Mouse (Mus musculus) liver, embryonic 11.5 days (tissue): ENCODE results near the gene Ccr9. TPM values are rescaled to one million over a fixed set of nuclear protein-coding genes. Genes with fewer than 3 reads are reported as not detected.

ENCODE experiments used
- ATAC-seq: fragments of 200-750 bp; cut with Nextera tagmentation; replicated peaks from 2 replicates; pipeline ENCODE4 v1.8.0; 2017; ENCODE audit warnings: moderate number of reproducible peaks, mild to moderate bottlenecking, moderate TSS enrichment, moderate library complexity; ENCODE audit not compliant: low FRiP score
- DNase-seq: peaks from one replicate; pipeline ENCODE4 v3.0.0-alpha.2; 2017; ENCODE audit warnings: low spot score
- H3K27ac ChIP-seq: fragments of 300-500 bp; sonication (generic); 2 replicates; pipeline ENCODE4 v1.5.1; 2014; ENCODE audit warnings: mild to moderate bottlenecking, low read depth, low read length, control low read depth
- H3K27me3 ChIP-seq: fragments of 300-500 bp; sonication (generic); replicated peaks from 2 replicates; pipeline ENCODE4 v1.6.1; 2014; ENCODE audit warnings: low read length, mixed read lengths; ENCODE audit not compliant: control insufficient read depth, insufficient read depth
- H3K36me3 ChIP-seq: fragments of 300-500 bp; sonication (generic); 2 replicates; pipeline ENCODE4 v1.6.1; 2014; ENCODE audit warnings: mild to moderate bottlenecking, low read length, moderate library complexity, mixed read lengths; ENCODE audit not compliant: control insufficient read depth, insufficient read depth
- H3K4me1 ChIP-seq: fragments of 300-500 bp; sonication (generic); replicated peaks from 2 replicates; pipeline ENCODE4 v1.6.1; 2014; ENCODE audit warnings: low read length, mixed read lengths; ENCODE audit not compliant: control insufficient read depth, insufficient read depth
- H3K4me2 ChIP-seq: fragments of 300-500 bp; sonication (generic); 2 replicates; pipeline ENCODE4 v1.6.1; 2014; ENCODE audit warnings: mild to moderate bottlenecking, control low read depth, moderate library complexity
- H3K4me3 ChIP-seq: fragments of 300-500 bp; sonication (generic); 2 replicates; pipeline ENCODE4 v1.5.1; 2014; ENCODE audit warnings: low read depth, low read length, control low read depth
- H3K9ac ChIP-seq: fragments of 300-500 bp; sonication (generic); 2 replicates; pipeline ENCODE4 v1.6.1; 2014; ENCODE audit warnings: low read depth, low read length, control low read depth
- H3K9me3 ChIP-seq: fragments of 300-500 bp; sonication (generic); 2 replicates; pipeline ENCODE4 v1.6.1; 2016; ENCODE audit warnings: low read length, inconsistent platforms, mixed read lengths; ENCODE audit not compliant: control insufficient read depth
- WGBS: fragments of 180-500 bp; shearing (Covaris S2); extraction: QIAGEN DNeasy Blood & Tissue Kit; methylation state at CpG from one replicate; pipeline ENCODE4 v1.1.7; 2014; 5-methylcytosine and 5-hydroxymethylcytosine counted together
- polyA plus RNA-seq: library from polyadenylated mRNA; unstranded; fragments of >200 nt; fragmentation: Nextera tagmentation; extraction: Ambion mirVana; gene quantifications from 2 replicates; pipeline ENCODE4 v1.2.1, GENCODE M21; 2014

Ccr9 gene
- polyA plus RNA-seq, 1 experiment from 2014 or later: 0.14 TPM

DNA sequence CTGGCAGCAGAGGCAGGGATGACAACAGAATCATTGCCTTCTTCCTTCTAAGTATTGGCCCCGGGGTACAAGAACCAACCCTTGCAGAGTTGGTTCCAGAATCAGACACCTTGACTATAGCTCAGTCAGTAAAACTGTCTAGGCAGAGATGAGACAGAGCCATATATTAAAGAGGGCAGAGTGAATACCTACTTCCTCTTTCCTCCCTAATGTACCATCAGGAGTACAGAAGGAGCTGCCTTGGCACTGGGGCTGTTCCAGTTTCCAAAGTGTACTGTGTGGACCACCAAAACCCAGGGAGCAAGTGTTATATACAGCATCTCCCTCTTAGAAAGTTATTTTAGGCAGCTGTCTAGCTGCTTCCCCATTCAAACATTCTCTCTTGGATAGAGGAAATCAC lies 123.3 kb downstream of the Ccr9 start:
- H3K27me3 ChIP-seq: no peaks in the 10 kb centered on the region
- no peak overlapping the region for H3K4me2 ChIP-seq
- 94% methylated on average over 1 of the region's 1 CpGs for WGBS
- ATAC-seq (no peak), DNase-seq (no peak)
- H3K9ac ChIP-seq: no peak overlapping the region
- H3K4me1 ChIP-seq: no peaks in the 10 kb centered on the region
- no peaks in the 10 kb centered on the region for H3K9me3 ChIP-seq
- no peak overlapping the region for H3K27ac ChIP-seq
- H3K36me3 ChIP-seq: no peaks in the 10 kb centered on the region; the same call in none of the 2 replicates
- no peak overlapping the region for H3K4me3 ChIP-seq

- Histone ChIP-seq H3K4me1 (no peaks in the 10 kb centered on the region), H3K9ac (no peak overlapping the region), H3K4me3 (no peak overlapping the region), H3K4me2 (no peak overlapping the region), H3K9me3 (no peaks in the 10 kb centered on the region), H3K27me3 (no peaks in the 10 kb centered on the region), H3K36me3 (no peaks in the 10 kb centered on the region; the same call in none of the 2 replicates), H3K27ac (no peak overlapping the region)
- 84% methylated on average over 2 of the region's 2 CpGs for WGBS
- no peak for DNase-seq
- ATAC-seq: no peak
Measured at GRCm38 (mm10) chr9:123802421-123802820, 124.2 kb downstream of the Ccr9 start.

- Histone ChIP-seq H3K4me1 (no peaks in the 10 kb centered on the region), H3K27ac (no peak overlapping the region), H3K9me3 (no peaks in the 10 kb centered on the region), H3K4me3 (no peak overlapping the region), H3K4me2 (no peak overlapping the region), H3K36me3 (no peaks in the 10 kb centered on the region; the same call in none of the 2 replicates), H3K9ac (no peak overlapping the region), H3K27me3 (no peaks in the 10 kb centered on the region)
- ATAC-seq (no peak), DNase-seq (no peak)
Measured at GRCm38 (mm10) chr9:123802896-123803295, 124.7 kb downstream of the Ccr9 start.

GRCm38 (mm10) chr9:123805241-123805640 lies 127.0 kb downstream of the Ccr9 start:
- H3K4me1 ChIP-seq: no peaks in the 10 kb centered on the region
- DNase-seq (no peak), ATAC-seq (no peak)
- no peak overlapping the region for H3K27ac ChIP-seq
- WGBS: 91% methylated on average over 2 of the region's 2 CpGs
- no peak overlapping the region for H3K4me3 ChIP-seq
- no peaks in the 10 kb centered on the region for H3K27me3 ChIP-seq
- no peak overlapping the region for H3K4me2 ChIP-seq
- no peak overlapping the region for H3K9ac ChIP-seq
- H3K9me3 ChIP-seq: no peaks in the 10 kb centered on the region
- no peaks in the 10 kb centered on the region; the same call in none of the 2 replicates for H3K36me3 ChIP-seq

- no peaks in the 10 kb centered on the region for H3K27me3 ChIP-seq
- H3K4me2 ChIP-seq: no peak within 1 kb of the TSS
- 88% methylated on average over 5 of the region's 5 CpGs for WGBS
- H3K9ac ChIP-seq: no peak within 1 kb of the TSS
- no peaks in the 10 kb centered on the region; the same call in 1 of the 2 replicates for H3K36me3 ChIP-seq
- no peaks in the 10 kb centered on the region for H3K4me1 ChIP-seq
- H3K9me3 ChIP-seq: no peaks in the 10 kb centered on the region
- DNase-seq: no peak
- H3K4me3 ChIP-seq: no peak within 1 kb of the TSS
- ATAC-seq: no peak
- H3K27ac ChIP-seq: no peak within 1 kb of the TSS
Measured at GRCm38 (mm10) chr9:123806267-123806666, 128.0 kb downstream of the Ccr9 start, which contains the start of gene Cxcr6. Gene Cxcr6, plus strand, starts transcription at chr9:123806475.

DNA sequence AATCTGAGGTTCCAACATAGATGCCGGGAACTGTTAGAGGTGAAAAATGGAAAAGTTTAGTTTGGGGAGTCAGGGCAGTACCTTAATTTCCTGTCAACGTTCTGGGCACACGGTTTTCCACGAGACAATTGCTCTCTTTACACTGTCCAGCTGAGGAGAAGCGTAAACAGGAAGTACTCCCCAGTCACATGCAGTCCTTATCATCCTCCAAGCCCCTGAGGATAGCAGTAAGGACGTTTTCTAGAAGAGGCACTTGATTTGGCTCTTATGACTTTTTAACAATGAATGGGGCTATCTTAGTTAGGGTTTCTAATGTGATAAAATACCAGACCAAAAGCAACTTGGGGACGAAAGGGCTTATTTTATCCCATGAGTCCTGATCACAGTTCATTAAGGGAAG lies 130.3 kb downstream of the Ccr9 start:
- Histone ChIP-seq H3K36me3 (no peaks in the 10 kb centered on the region; the same call in 1 of the 2 replicates), H3K4me1 (no peaks in the 10 kb centered on the region), H3K27ac (no peak overlapping the region), H3K9ac (no peak overlapping the region), H3K4me2 (no peak overlapping the region), H3K9me3 (no peaks in the 10 kb centered on the region), H3K27me3 (no peaks in the 10 kb centered on the region), H3K4me3 (no peak overlapping the region)
- ATAC-seq (0 out of 2 replicates have a peak, but pooled peaks have one; percentile 23), DNase-seq (no peak)
- WGBS: 47% methylated on average over 7 of the region's 7 CpGs

GRCm38 (mm10) chr9:123811831-123812230 lies 133.6 kb downstream of the Ccr9 start:
- ATAC-seq (no peak), DNase-seq (no peak)
- Histone ChIP-seq H3K4me2 (no peak overlapping the region), H3K4me1 (no peaks in the 10 kb centered on the region), H3K4me3 (no peak overlapping the region), H3K27me3 (no peaks in the 10 kb centered on the region), H3K9me3 (no peaks in the 10 kb centered on the region), H3K27ac (no peak overlapping the region), H3K36me3 (peaks cover 3% of the 10 kb centered on the region; the same call in 1 of the 2 replicates), H3K9ac (no peak overlapping the region)
- 87% methylated on average over 3 of the region's 3 CpGs for WGBS

- Histone ChIP-seq H3K4me2 (no peak overlapping the region), H3K27ac (no peak overlapping the region), H3K4me3 (no peak overlapping the region), H3K9ac (no peak overlapping the region), H3K36me3 (peaks cover 13% of the 10 kb centered on the region), H3K27me3 (no peaks in the 10 kb centered on the region), H3K9me3 (no peaks in the 10 kb centered on the region), H3K4me1 (no peaks in the 10 kb centered on the region)
- ATAC-seq (no peak), DNase-seq (no peak)
- 70% methylated on average over 2 of the region's 2 CpGs for WGBS
Measured at GRCm38 (mm10) chr9:123814326-123814725, 136.1 kb downstream of the Ccr9 start.

DNA sequence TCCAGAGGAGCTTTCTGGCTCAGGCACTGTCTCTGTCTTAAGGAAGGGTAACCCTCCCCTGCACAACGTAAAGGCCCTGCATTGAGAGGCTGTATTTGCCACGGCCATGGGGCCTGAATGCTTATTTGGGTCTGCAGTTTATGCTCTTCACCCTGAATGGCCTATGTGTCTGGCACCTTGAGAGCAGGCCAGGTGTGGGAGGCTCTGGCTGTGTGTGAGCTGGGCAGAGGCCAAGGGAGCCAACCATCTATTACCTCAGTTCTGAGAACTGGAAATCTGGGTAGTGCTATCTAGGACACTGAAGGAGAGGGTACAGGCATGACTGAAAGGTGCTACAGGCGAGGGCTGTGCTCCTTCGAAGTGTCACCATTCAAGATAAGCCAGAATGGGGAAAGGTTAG lies 136.6 kb downstream of the Ccr9 start:
- no peaks in the 10 kb centered on the region for H3K9me3 ChIP-seq
- no peak overlapping the region for H3K9ac ChIP-seq
- H3K27ac ChIP-seq: no peak overlapping the region
- H3K4me2 ChIP-seq: no peak overlapping the region
- no peak overlapping the region for H3K4me3 ChIP-seq
- H3K27me3 ChIP-seq: no peaks in the 10 kb centered on the region
- ATAC-seq (no peak), DNase-seq (no peak)
- 79% methylated on average over 4 of the region's 4 CpGs for WGBS
- peaks cover 14% of the 10 kb centered on the region for H3K36me3 ChIP-seq
- H3K4me1 ChIP-seq: no peaks in the 10 kb centered on the region
